Mouse (Mus musculus) forebrain, postnatal 0 days (tissue): ENCODE results near the gene Sv2c. TPM values are rescaled to one million over a fixed set of nuclear protein-coding genes. Genes with fewer than 3 reads are reported as not detected.

ENCODE experiments used
- ATAC-seq: fragments of 200-750 bp; cut with Nextera tagmentation; 2 replicates; pipeline ENCODE4 v1.8.0; 2017; ENCODE audit warnings: mild to moderate bottlenecking, moderate library complexity
- DNase-seq: peaks from one replicate; pipeline ENCODE4 v3.0.0-alpha.2; 2015
- H3K27ac ChIP-seq: fragments of 300-500 bp; sonication (generic); 2 replicates; pipeline ENCODE4 v1.5.1; 2014; ENCODE audit warnings: low read depth, mild to moderate bottlenecking, antibody characterized with exemption, low read length, moderate library complexity, mixed read lengths
- H3K27me3 ChIP-seq: fragments of 300-500 bp; sonication (generic); 2 replicates; pipeline ENCODE4 v1.6.1; 2014; ENCODE audit warnings: mild to moderate bottlenecking, low read length, mixed read lengths; ENCODE audit not compliant: insufficient read depth
- H3K36me3 ChIP-seq: fragments of 300-500 bp; sonication (generic); 2 replicates; pipeline ENCODE4 v1.6.1; 2014; ENCODE audit warnings: mild to moderate bottlenecking, moderate library complexity; ENCODE audit not compliant: insufficient read depth
- H3K4me1 ChIP-seq: fragments of 300-500 bp; sonication (generic); 2 replicates; pipeline ENCODE4 v1.6.1; 2014; ENCODE audit warnings: antibody characterized with exemption; ENCODE audit not compliant: insufficient read depth
- H3K4me2 ChIP-seq: fragments of 300-500 bp; sonication (generic); 2 replicates; pipeline ENCODE4 v1.6.1; 2014; ENCODE audit warnings: low read depth, mild to moderate bottlenecking, moderate library complexity
- H3K4me3 ChIP-seq: fragments of 300-500 bp; sonication (generic); 2 replicates; pipeline ENCODE4 v1.5.1; 2014; ENCODE audit warnings: low read depth, low read length, mixed read lengths
- H3K9ac ChIP-seq: fragments of 300-500 bp; sonication (generic); 2 replicates; pipeline ENCODE4 v1.6.1; 2014; ENCODE audit warnings: mild to moderate bottlenecking
- H3K9me3 ChIP-seq: fragments of 300-500 bp; sonication (generic); 2 replicates; pipeline ENCODE4 v1.6.1; 2016; ENCODE audit warnings: low read length
- CTCF ChIP-seq: sonication (generic); IDR thresholded peaks from 2 replicates; pipeline ENCODE4 v1.5.1; 2016; ENCODE audit warnings: antibody characterized with exemption, control low read depth, low read depth
- WGBS: fragments of 180-500 bp; shearing (Covaris S2); extraction: QIAGEN DNeasy Blood & Tissue Kit; methylation state at CpG from one replicate; pipeline ENCODE4 v1.1.7; 2014; 5-methylcytosine and 5-hydroxymethylcytosine counted together
- polyA plus RNA-seq: library from polyadenylated mRNA; unstranded; fragments of >200 nt; fragmentation: Nextera tagmentation; extraction: Ambion mirVana; gene quantifications from 2 replicates; pipeline ENCODE4 v1.2.1, GENCODE M21; 2015
- total RNA-seq: library from RNA; depleted of rRNA; stranded (reverse); fragments of >200 nt; gene quantifications from 2 replicates; pipeline ENCODE4 v1.2.3, GENCODE M21; 2014

The Sv2c gene
- total and polyA plus RNA-seq, 2 experiments from 2014 or later, result 6.5 to 11.6 TPM

- H3K27ac ChIP-seq, result no peak overlapping the region
- DNase-seq, result no peak
- H3K9ac ChIP-seq, result no peak overlapping the region
- no peak for ATAC-seq
- no peak overlapping the region for H3K4me2 ChIP-seq
- no peaks in the 10 kb centered on the region for H3K36me3 ChIP-seq
- no peaks in the 10 kb centered on the region for H3K9me3 ChIP-seq
- no peak for TF ChIP-seq CTCF
- H3K4me3 ChIP-seq, result no peak overlapping the region
- 90% methylated on average over 5 of the region's 5 CpGs for WGBS
- H3K27me3 ChIP-seq, result no peaks in the 10 kb centered on the region
- H3K4me1 ChIP-seq, result no peaks in the 10 kb centered on the region
These were observed 177.2 kb downstream of the Sv2c start for GRCm38 (mm10) chr13:95955204-95955603.

- H3K36me3 ChIP-seq, result no peaks in the 10 kb centered on the region
- H3K9ac ChIP-seq, result no peak overlapping the region
- no peaks in the 10 kb centered on the region for H3K9me3 ChIP-seq
- TF ChIP-seq CTCF, result no peak
- WGBS, result 40% methylated on average over 4 of the region's 4 CpGs
- H3K27me3 ChIP-seq, result no peaks in the 10 kb centered on the region
- ATAC-seq (peak; percentile 43), DNase-seq (peak; percentile 17)
- H3K4me1 ChIP-seq, result no peaks in the 10 kb centered on the region
- no peak overlapping the region for H3K4me2 ChIP-seq
- H3K4me3 ChIP-seq, result no peak overlapping the region
- no peak overlapping the region for H3K27ac ChIP-seq
These were observed 178.7 kb downstream of the Sv2c start for GRCm38 (mm10) chr13:95953636-95954035.

GRCm38 (mm10) chr13:95952263-95952662, 180.1 kb downstream of the Sv2c start:
- no peak overlapping the region for H3K9ac ChIP-seq
- H3K4me3 ChIP-seq, result no peak overlapping the region
- H3K36me3 ChIP-seq, result no peaks in the 10 kb centered on the region
- 85% methylated on average over 4 of the region's 4 CpGs for WGBS
- H3K4me1 ChIP-seq, result no peaks in the 10 kb centered on the region
- ATAC-seq, result no peak
- no peak overlapping the region for H3K4me2 ChIP-seq
- no peaks in the 10 kb centered on the region for H3K9me3 ChIP-seq
- TF ChIP-seq CTCF, result no peak
- H3K27me3 ChIP-seq, result no peaks in the 10 kb centered on the region
- no peak overlapping the region for H3K27ac ChIP-seq
- no peak for DNase-seq

- ATAC-seq (peak; percentile 38), DNase-seq (peak; percentile 31)
- Histone ChIP-seq H3K27me3 (no peaks in the 10 kb centered on the region), H3K4me3 (no peak overlapping the region), H3K4me1 (no peaks in the 10 kb centered on the region), H3K9ac (no peak overlapping the region), H3K9me3 (no peaks in the 10 kb centered on the region), H3K4me2 (no peak overlapping the region), H3K36me3 (no peaks in the 10 kb centered on the region), H3K27ac (no peak overlapping the region)
- WGBS, result 69% methylated on average over 7 of the region's 7 CpGs
- TF ChIP-seq CTCF, result peak; percentile 69
These were observed 181.1 kb downstream of the Sv2c start for GRCm38 (mm10) chr13:95951098-95951894.

GRCm38 (mm10) chr13:95950434-95951091, 181.8 kb downstream of the Sv2c start:
- Histone ChIP-seq H3K4me2 (no peak overlapping the region), H3K9me3 (no peaks in the 10 kb centered on the region), H3K27me3 (no peaks in the 10 kb centered on the region), H3K36me3 (no peaks in the 10 kb centered on the region), H3K9ac (no peak overlapping the region), H3K4me1 (no peaks in the 10 kb centered on the region), H3K27ac (no peak overlapping the region), H3K4me3 (no peak overlapping the region)
- DNase-seq, result no peak
- ATAC-seq, result no peak
- TF ChIP-seq CTCF, result no peak
- WGBS, result 83% methylated on average over 11 of the region's 11 CpGs

GRCm38 (mm10) chr13:95949356-95949755, 183.0 kb downstream of the Sv2c start:
- Histone ChIP-seq H3K4me3 (no peak overlapping the region), H3K36me3 (no peaks in the 10 kb centered on the region), H3K4me1 (no peaks in the 10 kb centered on the region), H3K9me3 (no peaks in the 10 kb centered on the region), H3K27ac (no peak overlapping the region), H3K9ac (no peak overlapping the region), H3K27me3 (no peaks in the 10 kb centered on the region), H3K4me2 (no peak overlapping the region)
- no peak for TF ChIP-seq CTCF
- WGBS, result 67% methylated on average over 4 of the region's 4 CpGs
- ATAC-seq (no peak), DNase-seq (no peak)

GRCm38 (mm10) chr13:95948821-95949220, 183.6 kb downstream of the Sv2c start:
- Histone ChIP-seq H3K4me1 (no peaks in the 10 kb centered on the region), H3K9ac (no peak overlapping the region), H3K4me3 (no peak overlapping the region), H3K36me3 (no peaks in the 10 kb centered on the region), H3K9me3 (no peaks in the 10 kb centered on the region), H3K4me2 (no peak overlapping the region), H3K27me3 (no peaks in the 10 kb centered on the region), H3K27ac (no peak overlapping the region)
- DNase-seq (no peak), ATAC-seq (no peak)
- no peak for TF ChIP-seq CTCF
- 94% methylated on average over 4 of the region's 4 CpGs for WGBS
